Mouse (Mus musculus) intestine, postnatal 0 days (tissue): ENCODE measurements around the gene Lamp2. TPM values are rescaled to one million over a fixed set of nuclear protein-coding genes. Genes with fewer than 3 reads are reported as not detected.

Experiments
- ATAC-seq: fragments of 200-750 bp; cut with Nextera tagmentation; 2 replicates; pipeline ENCODE4 v1.8.0; 2017; ENCODE audit warnings: mild to moderate bottlenecking, moderate TSS enrichment, moderate library complexity
- H3K27ac ChIP-seq: fragments of 300-500 bp; sonication (generic); 2 replicates; pipeline ENCODE4 v1.5.1; 2014; ENCODE audit warnings: mild to moderate bottlenecking, low read depth, low read length, moderate library complexity
- H3K27me3 ChIP-seq: fragments of 300-500 bp; sonication (generic); replicated peaks from 2 replicates; pipeline ENCODE4 v1.6.1; 2014; ENCODE audit warnings: low read length, mixed read lengths; ENCODE audit not compliant: control insufficient read depth, insufficient read depth
- H3K36me3 ChIP-seq: fragments of 300-500 bp; sonication (generic); 2 replicates; pipeline ENCODE4 v1.6.1; 2014; ENCODE audit warnings: mild to moderate bottlenecking, moderate library complexity; ENCODE audit not compliant: control insufficient read depth, insufficient read depth
- H3K4me1 ChIP-seq: fragments of 300-500 bp; sonication (generic); replicated peaks from 2 replicates; pipeline ENCODE4 v1.6.1; 2014; ENCODE audit warnings: antibody characterized with exemption, low read length, mixed read lengths; ENCODE audit not compliant: control insufficient read depth, insufficient read depth
- H3K4me2 ChIP-seq: fragments of 300-500 bp; sonication (generic); replicated peaks from 2 replicates; pipeline ENCODE4 v1.6.1; 2014; ENCODE audit warnings: low read depth, mild to moderate bottlenecking, moderate library complexity
- H3K4me3 ChIP-seq: fragments of 300-500 bp; sonication (generic); 2 replicates; pipeline ENCODE4 v1.5.1; 2014; ENCODE audit warnings: low read depth, low read length
- H3K9ac ChIP-seq: fragments of 300-500 bp; sonication (generic); 2 replicates; pipeline ENCODE4 v1.6.1; 2014; ENCODE audit warnings: mild to moderate bottlenecking, low read depth, low read length
- H3K9me3 ChIP-seq: fragments of 300-500 bp; sonication (generic); 2 replicates; pipeline ENCODE4 v1.6.1; 2016; ENCODE audit warnings: mixed run types; ENCODE audit not compliant: control insufficient read depth
- CTCF ChIP-seq: sonication (generic); IDR thresholded peaks from 2 replicates; pipeline ENCODE4 v1.5.1; 2016; ENCODE audit warnings: low read depth, mild to moderate bottlenecking, control low read depth, antibody characterized with exemption, moderate library complexity
- WGBS: fragments of 180-500 bp; shearing (Covaris S2); extraction: QIAGEN DNeasy Blood & Tissue Kit; methylation state at CpG from one replicate; pipeline ENCODE4 v1.1.7; 2014; 5-methylcytosine and 5-hydroxymethylcytosine counted together
- polyA plus RNA-seq: library from polyadenylated mRNA; unstranded; fragments of >200 nt; fragmentation: Nextera tagmentation; extraction: Ambion mirVana; gene quantifications from 2 replicates; pipeline ENCODE4 v1.2.1, GENCODE M21; 2015

The Lamp2 gene
- polyA plus RNA-seq, 1 experiment from 2014 or later = 329 TPM

- 0 out of 2 replicates have a peak, but pooled peaks cover 1% of the 10 kb centered on the region for H3K4me1 ChIP-seq
- no peaks in the 10 kb centered on the region for H3K27me3 ChIP-seq
- 15% methylated on average over 7 of the region's 7 CpGs for WGBS
- peak overlapping the region; percentile 59 for H3K4me2 ChIP-seq
- peak overlapping the region; percentile 54 for H3K4me3 ChIP-seq
- H3K36me3 ChIP-seq = no peaks in the 10 kb centered on the region
- peak overlapping the region; percentile 88 for H3K27ac ChIP-seq
- no peaks in the 10 kb centered on the region for H3K9me3 ChIP-seq
- TF ChIP-seq CTCF = no peak
- no peak for ATAC-seq
- H3K9ac ChIP-seq = peak overlapping the region; percentile 67
Observed at GRCm38 (mm10) chrX:38455474-38455873, 780 bp downstream of the Lamp2 start.

GRCm38 (mm10) chrX:38454900-38455299, 1.4 kb downstream of the Lamp2 start:
- TF ChIP-seq CTCF = no peak
- H3K27ac ChIP-seq = no peak overlapping the region
- H3K27me3 ChIP-seq = no peaks in the 10 kb centered on the region
- H3K9ac ChIP-seq = no peak overlapping the region
- WGBS = 15% methylated on average over 2 of the region's 2 CpGs
- H3K9me3 ChIP-seq = no peaks in the 10 kb centered on the region
- ATAC-seq = no peak
- H3K4me3 ChIP-seq = peak overlapping the region; percentile 54
- H3K4me1 ChIP-seq = no peaks in the 10 kb centered on the region
- peaks cover 4% of the 10 kb centered on the region; the same call in 1 of the 2 replicates for H3K36me3 ChIP-seq
- H3K4me2 ChIP-seq = peak overlapping the region; percentile 59

- no peak overlapping the region for H3K27ac ChIP-seq
- no peak for TF ChIP-seq CTCF
- H3K4me1 ChIP-seq = no peaks in the 10 kb centered on the region
- H3K36me3 ChIP-seq = peaks cover 5% of the 10 kb centered on the region; the same call in 1 of the 2 replicates
- H3K9ac ChIP-seq = no peak overlapping the region
- H3K9me3 ChIP-seq = no peaks in the 10 kb centered on the region
- no peaks in the 10 kb centered on the region for H3K27me3 ChIP-seq
- no peak overlapping the region for H3K4me2 ChIP-seq
- H3K4me3 ChIP-seq = no peak overlapping the region
- WGBS = 69% methylated on average over 5 of the region's 5 CpGs
- ATAC-seq = no peak
Observed at GRCm38 (mm10) chrX:38453924-38454323, 2.3 kb downstream of the Lamp2 start.

- H3K36me3 ChIP-seq = peaks cover 5% of the 10 kb centered on the region; the same call in 1 of the 2 replicates
- H3K4me2 ChIP-seq = no peak overlapping the region
- no peak for TF ChIP-seq CTCF
- H3K4me3 ChIP-seq = no peak overlapping the region
- no peak overlapping the region for H3K27ac ChIP-seq
- WGBS = 71% methylated on average over 6 of the region's 6 CpGs
- ATAC-seq = no peak
- H3K4me1 ChIP-seq = no peaks in the 10 kb centered on the region
- H3K27me3 ChIP-seq = no peaks in the 10 kb centered on the region
- H3K9me3 ChIP-seq = no peaks in the 10 kb centered on the region
- no peak overlapping the region for H3K9ac ChIP-seq
Observed at GRCm38 (mm10) chrX:38450476-38450875, 5.8 kb downstream of the Lamp2 start.

GRCm38 (mm10) chrX:38445705-38446104, 10.5 kb downstream of the Lamp2 start:
- ATAC-seq = no peak
- H3K4me1 ChIP-seq = no peaks in the 10 kb centered on the region
- H3K4me3 ChIP-seq = no peak overlapping the region
- TF ChIP-seq CTCF = no peak
- H3K4me2 ChIP-seq = no peak overlapping the region
- H3K9ac ChIP-seq = no peak overlapping the region
- H3K36me3 ChIP-seq = peaks cover 5% of the 10 kb centered on the region; the same call in 1 of the 2 replicates
- no peak overlapping the region for H3K27ac ChIP-seq
- H3K27me3 ChIP-seq = no peaks in the 10 kb centered on the region
- no peaks in the 10 kb centered on the region for H3K9me3 ChIP-seq
- WGBS = 65% methylated on average over 1 of the region's 1 CpGs

- no peak for TF ChIP-seq CTCF
Observed at GRCm38 (mm10) chrX:38442425-38442824, 13.8 kb downstream of the Lamp2 start.

GRCm38 (mm10) chrX:38439629-38440028, 16.6 kb downstream of the Lamp2 start:
- H3K4me1 ChIP-seq = no peaks in the 10 kb centered on the region

More at GRCm38 (mm10) chrX:38442425-38442824, 13.8 kb downstream of the Lamp2 start:
- Histone ChIP-seq H3K9ac (no peak overlapping the region), H3K4me3 (no peak overlapping the region), H3K9me3 (no peaks in the 10 kb centered on the region), H3K27ac (no peak overlapping the region), H3K36me3 (no peaks in the 10 kb centered on the region), H3K4me1 (no peaks in the 10 kb centered on the region), H3K27me3 (no peaks in the 10 kb centered on the region), H3K4me2 (no peak overlapping the region)
- no peak for ATAC-seq
- 89% methylated on average over 1 of the region's 1 CpGs for WGBS

More at GRCm38 (mm10) chrX:38439629-38440028, 16.6 kb downstream of the Lamp2 start:
- Histone ChIP-seq H3K4me2 (no peak overlapping the region), H3K4me3 (no peak overlapping the region), H3K27me3 (no peaks in the 10 kb centered on the region), H3K27ac (no peak overlapping the region), H3K36me3 (no peaks in the 10 kb centered on the region), H3K9me3 (no peaks in the 10 kb centered on the region), H3K9ac (no peak overlapping the region)
- ATAC-seq = no peak
- 59% methylated on average over 2 of the region's 2 CpGs for WGBS
- TF ChIP-seq CTCF = no peak
